Mouse (Mus musculus): ENCODE results near the gene Kcnj8. TPM values are rescaled to one million over a fixed set of nuclear protein-coding genes. Genes with fewer than 3 reads are reported as not detected.
A peak's percentile ranks its signal among the peaks of the same experiment; 100 is the strongest.

The Kcnj8 gene
- 25.2 and 29.4 TPM in 2 replicates for polyA plus RNA-seq (2015; fragmentation: Nextera tagmentation; extraction: Ambion mirVana)

DNA sequence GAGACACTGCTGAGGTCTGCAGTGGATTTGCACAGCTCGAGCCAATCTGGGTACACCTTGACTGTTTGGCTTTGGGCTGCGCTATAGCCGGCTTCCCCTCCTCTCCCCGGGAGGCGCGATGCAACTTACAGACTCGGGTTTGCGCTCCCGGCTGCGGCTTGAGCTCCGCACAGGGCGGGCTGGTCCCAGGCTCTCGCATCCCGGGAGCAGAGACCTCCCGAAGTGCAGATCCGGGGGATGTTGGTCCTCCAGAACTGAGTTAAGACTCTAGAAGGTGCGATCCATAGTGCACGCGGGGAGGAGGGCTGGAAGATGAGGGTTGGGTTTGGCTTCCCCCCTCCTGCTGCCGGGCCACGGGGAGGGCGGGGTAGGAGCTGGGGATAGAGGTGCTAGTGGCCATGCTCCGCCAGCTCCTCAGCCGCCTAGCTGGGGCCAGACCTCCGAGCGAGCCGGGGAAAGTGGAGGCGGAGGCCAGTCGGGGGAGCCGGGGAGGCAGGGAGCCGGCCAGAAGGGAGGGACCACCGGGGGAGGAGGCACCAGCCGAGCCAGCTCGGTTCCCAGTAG lies at the start of gene Kcnj8:
Kcnj8 (minus strand) TSS at position 560 of the 564 bp plus-strand sequence.
- under 1% methylated on average over 32 of the region's 34 CpGs for WGBS
- H3K27me3 ChIP-seq (ENCODE audit: insufficient read depth, low read length) = peaks cover 38% of the 10 kb centered on the region
- H3K4me2 ChIP-seq (replicated peaks; ENCODE audit: low read depth, low read length) = peak within 1 kb of the TSS; percentile 91
- peak; percentile 97 for ATAC-seq (ENCODE audit: low FRiP score, low TSS enrichment)
- peak within 1 kb of the TSS; percentile 60 for H3K4me3 ChIP-seq (ENCODE audit: low read length)
- no peaks in the 10 kb centered on the region for H3K9me3 ChIP-seq (ENCODE audit: low read length)
- peaks cover 23% of the 10 kb centered on the region for H3K4me1 ChIP-seq (ENCODE audit: insufficient read depth, low read length)
- peak within 1 kb of the TSS; percentile 83 for H3K27ac ChIP-seq (ENCODE audit: low read length)
- H3K9ac ChIP-seq (replicated peaks; ENCODE audit: low read length) = peak within 1 kb of the TSS; percentile 71
- no peaks in the 10 kb centered on the region; the same call in 1 of the 2 replicates for H3K36me3 ChIP-seq (ENCODE audit: insufficient read depth, low read length)

DNA sequence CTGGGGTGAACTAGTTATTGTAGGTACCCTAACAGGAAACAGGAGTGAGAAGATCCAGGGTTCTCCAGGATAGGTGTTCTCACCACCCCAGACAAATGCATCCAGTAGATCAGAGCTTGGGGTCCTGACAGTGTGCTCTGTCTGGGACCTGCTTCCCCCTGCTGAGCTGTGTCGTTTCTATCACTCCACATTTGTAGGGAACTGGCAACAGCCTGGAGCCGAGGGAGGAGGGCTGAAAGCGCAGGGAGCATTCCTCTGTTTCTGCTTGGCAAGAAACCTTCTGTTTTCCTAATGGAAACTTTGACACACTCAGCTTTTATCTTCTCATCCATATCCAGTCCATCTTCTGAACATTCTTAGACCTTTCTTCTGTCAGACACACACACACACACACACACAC lies 45.2 kb upstream of the Kcnj8 start:
- no peak for ATAC-seq (ENCODE audit: low FRiP score, low TSS enrichment)
- no peaks in the 10 kb centered on the region for H3K27me3 ChIP-seq (ENCODE audit: insufficient read depth, low read length)
- no peak overlapping the region for H3K27ac ChIP-seq (ENCODE audit: low read length)
- H3K36me3 ChIP-seq (ENCODE audit: insufficient read depth, low read length) = no peaks in the 10 kb centered on the region
- H3K4me2 ChIP-seq (replicated peaks; ENCODE audit: low read depth, low read length) = no peak overlapping the region
- no peaks in the 10 kb centered on the region for H3K9me3 ChIP-seq (ENCODE audit: low read length)
- WGBS = 29% methylated on average over 3 of the region's 3 CpGs
- H3K4me1 ChIP-seq (ENCODE audit: insufficient read depth, low read length) = 0 out of 2 replicates have a peak, but pooled peaks cover 3% of the 10 kb centered on the region
- H3K4me3 ChIP-seq (ENCODE audit: low read length) = no peak overlapping the region
- H3K9ac ChIP-seq (replicated peaks; ENCODE audit: low read length) = no peak overlapping the region

DNA sequence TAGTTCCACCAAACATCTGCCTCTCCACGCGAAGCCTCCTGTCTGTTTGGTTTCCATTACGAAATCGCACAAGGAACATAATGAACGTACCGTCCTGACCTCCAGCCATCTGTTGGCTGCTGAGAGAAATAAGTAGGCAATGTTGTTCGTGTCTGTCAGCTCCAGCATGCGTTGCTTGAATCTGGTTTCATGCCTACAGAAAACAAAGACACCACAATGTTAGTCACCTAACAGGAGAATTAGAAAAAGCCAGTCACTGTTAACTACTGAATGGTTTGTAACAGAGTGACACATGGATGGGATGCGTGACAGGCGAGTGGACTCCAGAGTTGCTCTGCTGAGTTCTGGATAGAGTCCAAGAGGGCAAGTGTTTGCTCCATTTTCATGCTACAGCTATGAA lies 42.9 kb upstream of the Kcnj8 start:
- no peak overlapping the region for H3K9ac ChIP-seq (replicated peaks; ENCODE audit: low read length)
- 0 out of 2 replicates have a peak, but pooled peaks cover 3% of the 10 kb centered on the region for H3K4me1 ChIP-seq (ENCODE audit: insufficient read depth, low read length)
- H3K9me3 ChIP-seq (ENCODE audit: low read length) = no peaks in the 10 kb centered on the region
- no peak overlapping the region for H3K27ac ChIP-seq (ENCODE audit: low read length)
- no peaks in the 10 kb centered on the region for H3K36me3 ChIP-seq (ENCODE audit: insufficient read depth, low read length)
- no peak overlapping the region for H3K4me3 ChIP-seq (ENCODE audit: low read length)
- no peak for ATAC-seq (ENCODE audit: low FRiP score, low TSS enrichment)
- no peak overlapping the region for H3K4me2 ChIP-seq (replicated peaks; ENCODE audit: low read depth, low read length)
- WGBS = 69% methylated on average over 10 of the region's 10 CpGs
- H3K27me3 ChIP-seq (ENCODE audit: insufficient read depth, low read length) = no peaks in the 10 kb centered on the region

DNA sequence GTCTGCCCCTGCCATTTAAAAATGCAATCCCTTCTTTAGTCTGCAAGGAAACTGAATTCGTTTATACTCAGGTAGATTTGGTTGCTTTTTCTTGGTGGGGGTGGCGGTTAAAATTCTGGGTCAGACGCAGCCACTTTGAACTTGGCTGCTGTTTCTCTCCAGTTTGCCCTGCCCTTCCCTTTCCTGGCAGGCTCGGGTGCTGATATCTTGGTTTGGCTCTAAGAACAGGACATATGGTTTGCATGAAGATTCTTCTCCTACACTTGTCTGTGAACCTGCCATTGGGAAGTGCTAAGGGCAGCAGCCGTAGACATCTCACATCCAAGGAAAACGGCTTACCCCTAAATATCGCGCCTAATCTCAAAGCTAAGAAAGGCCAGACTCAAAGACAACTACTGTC lies 41.0 kb upstream of the Kcnj8 start:
- no peaks in the 10 kb centered on the region for H3K9me3 ChIP-seq (ENCODE audit: low read length)
- WGBS = 84% methylated on average over 8 of the region's 8 CpGs
- no peaks in the 10 kb centered on the region for H3K36me3 ChIP-seq (ENCODE audit: insufficient read depth, low read length)
- H3K9ac ChIP-seq (replicated peaks; ENCODE audit: low read length) = no peak overlapping the region
- H3K4me2 ChIP-seq (replicated peaks; ENCODE audit: low read depth, low read length) = no peak overlapping the region
- H3K27ac ChIP-seq (ENCODE audit: low read length) = no peak overlapping the region
- H3K4me1 ChIP-seq (ENCODE audit: insufficient read depth, low read length) = 0 out of 2 replicates have a peak, but pooled peaks cover 3% of the 10 kb centered on the region
- H3K27me3 ChIP-seq (ENCODE audit: insufficient read depth, low read length) = no peaks in the 10 kb centered on the region
- no peak overlapping the region for H3K4me3 ChIP-seq (ENCODE audit: low read length)
- no peak for ATAC-seq (ENCODE audit: low FRiP score, low TSS enrichment)

DNA sequence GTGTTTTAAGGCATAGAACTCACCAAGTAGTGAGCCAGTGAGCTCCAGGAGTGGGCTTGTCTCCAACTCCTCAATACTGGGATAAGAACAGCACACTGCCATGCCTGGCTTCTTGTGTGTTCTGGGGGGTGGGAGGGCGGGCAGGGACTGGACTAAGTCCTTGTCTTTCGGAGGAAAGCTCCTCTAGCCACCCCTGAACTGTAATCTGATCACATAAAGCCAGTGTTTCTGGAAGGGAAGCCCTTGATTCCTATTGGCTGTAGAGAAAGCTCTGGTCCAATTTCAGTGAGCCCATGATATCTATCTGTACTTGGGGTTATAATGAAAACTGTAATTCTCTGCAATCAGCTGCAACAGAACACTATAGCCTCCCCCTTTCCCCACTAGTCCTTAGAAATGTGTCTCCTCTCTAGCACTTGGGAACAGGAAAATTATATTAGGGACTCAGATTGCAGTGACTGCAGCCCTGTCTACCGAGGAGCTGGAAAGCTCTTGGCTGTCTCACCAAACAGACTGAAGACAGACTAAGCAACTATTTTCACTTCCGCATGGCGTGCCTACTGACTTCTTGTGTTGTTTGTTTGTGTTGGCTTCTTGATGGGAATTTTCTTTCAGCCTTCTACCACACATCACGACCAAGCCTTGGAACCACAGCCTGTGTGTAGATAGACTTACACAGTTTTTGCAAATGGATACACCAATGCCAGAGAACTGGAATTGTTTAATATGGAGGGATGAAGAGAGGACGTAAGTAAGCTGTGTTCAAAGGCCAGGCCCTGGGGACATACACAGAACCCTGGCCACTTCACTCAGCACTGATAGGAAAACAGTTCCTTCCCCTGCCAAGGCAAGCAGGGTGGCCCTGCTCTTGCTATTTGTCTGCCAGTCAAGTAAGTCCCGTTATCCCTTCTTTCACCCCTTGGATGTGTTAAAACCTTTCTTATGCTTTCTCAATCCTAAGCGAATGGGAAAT lies 38.3 kb upstream of the Kcnj8 start:
- Histone ChIP-seq H3K36me3 (ENCODE audit: insufficient read depth, low read length) (no peaks in the 10 kb centered on the region), H3K27ac (ENCODE audit: low read length) (peak overlapping the region; percentile 37; the same call in 1 of the 2 replicates), H3K4me3 (ENCODE audit: low read length) (no peak overlapping the region), H3K4me1 (ENCODE audit: insufficient read depth, low read length) (no peaks in the 10 kb centered on the region), H3K9ac (replicated peaks; ENCODE audit: low read length) (no peak overlapping the region), H3K9me3 (ENCODE audit: low read length) (no peaks in the 10 kb centered on the region), H3K27me3 (ENCODE audit: insufficient read depth, low read length) (no peaks in the 10 kb centered on the region), H3K4me2 (replicated peaks; ENCODE audit: low read depth, low read length) (no peak overlapping the region)
- peak; percentile 63; the same call in 1 of the 2 replicates for ATAC-seq (ENCODE audit: low FRiP score, low TSS enrichment)
- 47% methylated on average over 9 of the region's 9 CpGs for WGBS

DNA sequence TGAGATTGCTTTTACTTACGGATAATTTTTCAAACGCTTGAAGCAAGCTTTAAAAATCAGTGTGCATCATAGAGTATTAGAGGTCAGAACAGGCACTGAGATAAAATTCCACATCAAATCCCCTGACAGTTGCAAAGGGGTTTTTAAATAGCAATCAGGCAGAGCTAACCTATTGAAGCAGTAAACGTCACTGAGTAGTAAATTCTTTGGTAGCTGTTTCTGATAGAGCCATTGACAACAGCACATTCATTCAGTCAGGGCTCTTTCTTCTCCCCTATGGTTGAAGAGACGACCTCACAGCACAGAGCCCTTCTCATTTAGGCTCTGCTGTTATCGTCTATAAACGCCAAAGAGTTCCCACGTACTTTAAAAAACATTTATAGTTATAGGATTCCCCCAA lies 35.7 kb upstream of the Kcnj8 start:
- H3K27me3 ChIP-seq (ENCODE audit: insufficient read depth, low read length) = no peaks in the 10 kb centered on the region
- no peak for ATAC-seq (ENCODE audit: low FRiP score, low TSS enrichment)
- no peaks in the 10 kb centered on the region for H3K9me3 ChIP-seq (ENCODE audit: low read length)
- no peaks in the 10 kb centered on the region for H3K36me3 ChIP-seq (ENCODE audit: insufficient read depth, low read length)
- WGBS = 64% methylated on average over 7 of the region's 7 CpGs
- H3K4me1 ChIP-seq (ENCODE audit: insufficient read depth, low read length) = no peaks in the 10 kb centered on the region
- no peak overlapping the region for H3K4me2 ChIP-seq (replicated peaks; ENCODE audit: low read depth, low read length)
- no peak overlapping the region for H3K9ac ChIP-seq (replicated peaks; ENCODE audit: low read length)
- H3K4me3 ChIP-seq (ENCODE audit: low read length) = no peak overlapping the region
- no peak overlapping the region for H3K27ac ChIP-seq (ENCODE audit: low read length)

DNA sequence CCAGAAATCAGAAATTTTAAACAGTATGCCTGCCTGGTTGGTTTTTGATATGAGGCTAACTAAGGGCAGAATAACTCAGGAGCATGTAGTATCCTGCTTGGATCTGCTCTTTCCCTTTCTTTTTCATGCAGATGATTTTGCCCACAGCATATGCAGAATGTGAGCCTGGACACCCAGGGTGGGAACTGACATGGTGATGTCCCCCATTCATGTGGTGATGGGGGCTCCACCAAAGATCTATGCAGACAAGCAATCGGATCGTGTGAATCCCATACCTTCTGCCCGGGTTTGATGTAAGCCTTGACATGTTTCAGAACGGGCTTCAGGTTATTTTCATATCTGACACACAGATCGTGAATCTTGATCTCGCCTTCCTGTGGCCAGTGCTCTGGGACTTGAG lies 31.4 kb upstream of the Kcnj8 start:
- Histone ChIP-seq H3K4me3 (ENCODE audit: low read length) (no peak overlapping the region), H3K36me3 (ENCODE audit: insufficient read depth, low read length) (no peaks in the 10 kb centered on the region), H3K9me3 (ENCODE audit: low read length) (no peaks in the 10 kb centered on the region), H3K4me1 (ENCODE audit: insufficient read depth, low read length) (no peaks in the 10 kb centered on the region), H3K9ac (replicated peaks; ENCODE audit: low read length) (no peak overlapping the region), H3K4me2 (replicated peaks; ENCODE audit: low read depth, low read length) (no peak overlapping the region), H3K27me3 (ENCODE audit: insufficient read depth, low read length) (no peaks in the 10 kb centered on the region), H3K27ac (ENCODE audit: low read length) (no peak overlapping the region)
- WGBS = 59% methylated on average over 6 of the region's 6 CpGs
- ATAC-seq (ENCODE audit: low FRiP score, low TSS enrichment) = no peak

DNA sequence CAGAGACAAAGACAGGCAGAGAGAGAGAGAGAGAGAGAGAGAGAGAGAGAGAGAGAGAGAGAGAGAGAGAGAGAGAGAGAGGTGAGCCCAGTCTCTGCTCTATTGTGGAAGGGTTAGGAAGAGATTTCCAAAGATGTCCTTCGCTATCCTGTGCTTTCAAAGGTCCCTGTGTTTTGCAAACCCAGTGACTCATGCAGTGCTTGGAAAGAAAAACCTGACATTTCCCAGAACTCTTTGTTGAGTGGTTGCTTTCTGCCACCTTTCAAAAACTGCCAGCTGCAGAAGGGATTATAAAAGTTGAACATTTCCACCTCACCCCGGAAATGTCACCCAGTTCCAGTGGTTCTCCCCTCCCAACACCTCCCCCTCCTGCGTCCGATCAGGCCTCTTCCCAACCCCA lies 7.4 kb upstream of the Kcnj8 start:
- Histone ChIP-seq H3K9me3 (ENCODE audit: low read length) (no peaks in the 10 kb centered on the region), H3K27ac (ENCODE audit: low read length) (no peak overlapping the region), H3K36me3 (ENCODE audit: insufficient read depth, low read length) (no peaks in the 10 kb centered on the region), H3K4me2 (replicated peaks; ENCODE audit: low read depth, low read length) (no peak overlapping the region), H3K27me3 (ENCODE audit: insufficient read depth, low read length) (no peaks in the 10 kb centered on the region), H3K9ac (replicated peaks; ENCODE audit: low read length) (no peak overlapping the region), H3K4me1 (ENCODE audit: insufficient read depth, low read length) (no peaks in the 10 kb centered on the region), H3K4me3 (ENCODE audit: low read length) (no peak overlapping the region)
- WGBS = 77% methylated on average over 4 of the region's 4 CpGs
- no peak for ATAC-seq (ENCODE audit: low FRiP score, low TSS enrichment)

DNA sequence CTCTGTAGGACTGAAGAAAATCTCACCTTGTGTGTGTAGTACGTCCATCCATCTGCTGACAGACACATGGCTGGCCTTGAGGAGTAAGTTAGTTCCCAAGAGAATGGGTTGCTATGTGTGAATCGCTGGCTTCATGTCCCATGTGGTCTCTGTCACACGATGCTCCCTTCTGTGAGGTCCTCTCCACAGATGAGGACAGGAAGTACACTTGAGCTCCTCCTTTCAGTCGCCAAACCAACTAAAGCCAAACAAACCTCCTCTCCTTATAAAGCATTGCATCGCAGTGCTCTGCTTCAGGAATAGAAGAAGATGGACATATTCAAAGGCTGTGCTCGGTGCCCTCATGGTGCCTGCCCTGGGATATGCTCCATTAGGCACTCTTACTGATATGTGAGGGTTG lies 6.4 kb upstream of the Kcnj8 start:
- WGBS = 68% methylated on average over 6 of the region's 6 CpGs
- no peak overlapping the region for H3K4me2 ChIP-seq (replicated peaks; ENCODE audit: low read depth, low read length)
- H3K4me1 ChIP-seq (ENCODE audit: insufficient read depth, low read length) = 0 out of 2 replicates have a peak, but pooled peaks cover 1% of the 10 kb centered on the region
- H3K4me3 ChIP-seq (ENCODE audit: low read length) = no peak overlapping the region
- H3K36me3 ChIP-seq (ENCODE audit: insufficient read depth, low read length) = no peaks in the 10 kb centered on the region
- H3K27me3 ChIP-seq (ENCODE audit: insufficient read depth, low read length) = 0 out of 2 replicates have a peak, but pooled peaks cover 2% of the 10 kb centered on the region
- H3K9me3 ChIP-seq (ENCODE audit: low read length) = no peaks in the 10 kb centered on the region
- no peak overlapping the region for H3K27ac ChIP-seq (ENCODE audit: low read length)
- no peak for ATAC-seq (ENCODE audit: low FRiP score, low TSS enrichment)
- no peak overlapping the region for H3K9ac ChIP-seq (replicated peaks; ENCODE audit: low read length)

DNA sequence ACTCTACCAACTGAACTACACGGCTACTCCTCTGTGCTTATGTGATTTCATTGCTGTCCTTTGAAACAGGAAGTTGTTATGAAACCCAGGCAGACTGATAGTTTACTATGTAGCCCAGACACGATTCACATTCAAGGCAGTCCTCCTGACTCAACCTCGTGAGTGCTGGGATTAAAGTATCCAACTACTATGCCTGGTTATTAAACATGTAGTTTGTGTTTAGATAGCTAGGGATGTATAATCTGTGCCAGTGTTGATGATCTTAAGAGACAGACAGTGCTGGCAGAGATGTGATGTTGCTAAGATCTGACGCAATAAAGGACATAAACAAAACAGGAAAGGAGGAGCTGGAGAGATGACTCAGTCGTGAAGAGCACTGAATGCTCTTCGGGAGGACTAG lies 1.5 kb upstream of the Kcnj8 start:
- Histone ChIP-seq H3K27me3 (ENCODE audit: insufficient read depth, low read length) (peaks cover 36% of the 10 kb centered on the region), H3K9ac (replicated peaks; ENCODE audit: low read length) (no peak overlapping the region), H3K4me1 (ENCODE audit: insufficient read depth, low read length) (peaks cover 18% of the 10 kb centered on the region; the same call in 1 of the 2 replicates), H3K4me3 (ENCODE audit: low read length) (no peak overlapping the region), H3K36me3 (ENCODE audit: insufficient read depth, low read length) (no peaks in the 10 kb centered on the region), H3K4me2 (replicated peaks; ENCODE audit: low read depth, low read length) (no peak overlapping the region), H3K9me3 (ENCODE audit: low read length) (no peaks in the 10 kb centered on the region), H3K27ac (ENCODE audit: low read length) (no peak overlapping the region)
- WGBS = 53% methylated on average over 6 of the region's 6 CpGs
- no peak for ATAC-seq (ENCODE audit: low FRiP score, low TSS enrichment)

All from kidney, embryonic 16.5 days (tissue).